Mouse (Mus musculus) G1E-ER4 (cell line): ENCODE results near the gene Glrx5. TPM values are rescaled to one million over a fixed set of nuclear protein-coding genes. Genes with fewer than 3 reads are reported as not detected.

Experiments used
- GATA1 ChIP-seq: IDR thresholded peaks from one replicate; pipeline ENCODE4 v1.8.0; 2012; ENCODE audit warnings: low read length, inconsistent platforms
- polyA plus RNA-seq: library from polyadenylated mRNA; stranded (reverse); fragments of >175 nt; gene quantifications from 2 replicates; pipeline ENCODE4 v1.2.3, GENCODE M21; 2012

Glrx5 gene
- polyA plus RNA-seq, 1 experiment, result 423 TPM

- no peak for TF ChIP-seq GATA1
These were observed 31.8 kb upstream of the Glrx5 start for GRCm38 (mm10) chr12:105000487-105001283.

- no peak for TF ChIP-seq GATA1
These were observed 31.2 kb upstream of the Glrx5 start for GRCm38 (mm10) chr12:105001317-105001716.

- no peak for TF ChIP-seq GATA1
These were observed 30.0 kb upstream of the Glrx5 start for GRCm38 (mm10) chr12:105002340-105003132.

- TF ChIP-seq GATA1, result no peak
These were observed 29.3 kb upstream of the Glrx5 start for GRCm38 (mm10) chr12:105003158-105003557.

- TF ChIP-seq GATA1, result no peak
These were observed 28.8 kb upstream of the Glrx5 start for GRCm38 (mm10) chr12:105003715-105004114.

GRCm38 (mm10) chr12:105004956-105005714 lies 27.4 kb upstream of the Glrx5 start:
- TF ChIP-seq GATA1, result no peak

GRCm38 (mm10) chr12:105005715-105005972 lies 26.8 kb upstream of the Glrx5 start:
- TF ChIP-seq GATA1, result no peak

- no peak for TF ChIP-seq GATA1
These were observed 24.3 kb upstream of the Glrx5 start for GRCm38 (mm10) chr12:105008150-105008549.

- no peak for TF ChIP-seq GATA1
These were observed 23.7 kb upstream of the Glrx5 start for GRCm38 (mm10) chr12:105008752-105009178.

- no peak for TF ChIP-seq GATA1
These were observed 22.9 kb upstream of the Glrx5 start, which contains the start of gene Syne3 for GRCm38 (mm10) chr12:105009370-105010212. Syne3 (minus strand) TSS chr12:105009809.

- no peak for TF ChIP-seq GATA1
These were observed 22.2 kb upstream of the Glrx5 start for GRCm38 (mm10) chr12:105010213-105010790.

- TF ChIP-seq GATA1, result no peak
These were observed 20.9 kb upstream of the Glrx5 start for GRCm38 (mm10) chr12:105011589-105011988.

- no peak for TF ChIP-seq GATA1
These were observed 20.2 kb upstream of the Glrx5 start for GRCm38 (mm10) chr12:105012314-105012713.

- no peak for TF ChIP-seq GATA1
These were observed 19.4 kb upstream of the Glrx5 start for GRCm38 (mm10) chr12:105013065-105013464.

- TF ChIP-seq GATA1, result no peak
These were observed 16.3 kb upstream of the Glrx5 start for GRCm38 (mm10) chr12:105016199-105016598.
